Mouse (Mus musculus) lung, postnatal 0 days (tissue): ENCODE measurements around the gene RPS10-NUDT3. TPM values are rescaled to one million over a fixed set of nuclear protein-coding genes. Genes with fewer than 3 reads are reported as not detected.

Source experiments
- ATAC-seq: fragments of 200-750 bp; cut with Nextera tagmentation; 2 replicates; pipeline ENCODE4 v1.8.0; 2017; ENCODE audit warnings: moderate library complexity
- DNase-seq: peaks from one replicate; pipeline ENCODE4 v3.0.0-alpha.2; 2016; ENCODE audit warnings: low spot score
- H3K27ac ChIP-seq: fragments of 300-500 bp; sonication (generic); 2 replicates; pipeline ENCODE4 v1.5.1; 2014; ENCODE audit warnings: antibody characterized with exemption, mild to moderate bottlenecking, low read length, mixed read lengths
- H3K27me3 ChIP-seq: fragments of 300-500 bp; sonication (generic); replicated peaks from 2 replicates; pipeline ENCODE4 v1.6.1; 2014; ENCODE audit warnings: low read length, mixed read lengths; ENCODE audit not compliant: insufficient read depth
- H3K36me3 ChIP-seq: fragments of 300-500 bp; sonication (generic); 2 replicates; pipeline ENCODE4 v1.6.1; 2014; ENCODE audit warnings: low read length, mixed read lengths; ENCODE audit not compliant: insufficient read depth
- H3K4me1 ChIP-seq: fragments of 300-500 bp; sonication (generic); 2 replicates; pipeline ENCODE4 v1.6.1; 2014; ENCODE audit warnings: antibody characterized with exemption, low read depth, low read length, mixed read lengths; ENCODE audit not compliant: insufficient read depth
- H3K4me2 ChIP-seq: fragments of 300-500 bp; sonication (generic); replicated peaks from 2 replicates; pipeline ENCODE4 v1.6.1; 2014; ENCODE audit warnings: low read depth, mild to moderate bottlenecking, low read length, moderate library complexity, mixed read lengths
- H3K4me3 ChIP-seq: fragments of 300-500 bp; sonication (generic); 2 replicates; pipeline ENCODE4 v1.5.1; 2014; ENCODE audit warnings: low read depth, low read length
- H3K9ac ChIP-seq: fragments of 300-500 bp; sonication (generic); replicated peaks from 2 replicates; pipeline ENCODE4 v1.6.1; 2014; ENCODE audit warnings: low read depth, mild to moderate bottlenecking
- H3K9me3 ChIP-seq: fragments of 300-500 bp; sonication (generic); 2 replicates; pipeline ENCODE4 v1.6.1; 2016; ENCODE audit warnings: low read length, mixed read lengths
- CTCF ChIP-seq: IDR thresholded peaks from 2 replicates; pipeline ENCODE4 v1.5.1; 2016; ENCODE audit warnings: antibody characterized with exemption, mild to moderate bottlenecking
- EP300 ChIP-seq: IDR thresholded peaks from 2 replicates; pipeline ENCODE4 v1.6.1; 2016; ENCODE audit warnings: antibody characterized with exemption, mild to moderate bottlenecking, control low read depth
- WGBS: fragments of 180-500 bp; shearing (Covaris S2); extraction: QIAGEN DNeasy Blood & Tissue Kit; methylation state at CpG from one replicate; pipeline ENCODE4 v1.1.7; 2014; 5-methylcytosine and 5-hydroxymethylcytosine counted together
- polyA plus RNA-seq: library from polyadenylated mRNA; unstranded; fragments of >200 nt; fragmentation: Nextera tagmentation; extraction: Ambion mirVana; gene quantifications from 2 replicates; pipeline ENCODE4 v1.2.1, GENCODE M21; 2015

The RPS10-NUDT3 gene
- polyA plus RNA-seq, 1 experiment from 2014 or later: not detected

DNA sequence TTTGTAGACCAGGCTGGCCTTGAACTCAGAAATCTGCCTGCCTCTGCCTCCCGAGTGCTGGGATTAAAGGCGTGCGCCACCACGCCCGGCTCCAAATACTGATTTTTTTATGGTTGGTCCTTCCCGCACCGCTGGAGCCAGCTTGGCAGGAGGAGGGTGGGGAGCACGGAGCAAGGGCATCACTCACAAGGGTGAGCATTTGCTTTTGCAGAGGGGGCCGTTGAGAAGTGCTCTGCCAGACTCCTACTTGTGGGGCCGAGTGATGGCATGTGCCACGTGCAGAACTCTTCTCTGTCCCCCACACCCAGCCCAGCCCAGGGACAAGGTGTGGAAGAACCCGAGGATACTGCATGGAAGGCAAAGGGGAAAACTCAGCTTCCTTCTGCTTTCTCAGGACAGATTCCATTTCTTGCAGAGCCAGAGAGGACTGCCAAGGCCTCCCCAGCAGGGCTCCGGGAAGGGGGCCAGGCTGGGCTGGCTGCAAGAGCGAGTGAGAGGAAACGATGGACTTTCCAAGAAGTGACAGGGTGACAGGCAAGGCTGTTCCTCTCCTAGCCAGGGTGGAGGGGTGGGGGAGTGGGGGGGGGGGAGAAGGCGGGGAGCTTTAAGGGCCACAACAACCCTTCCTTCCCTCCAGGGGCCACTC lies 60.4 kb downstream of the RPS10-NUDT3 start:
- H3K27ac ChIP-seq: no peak overlapping the region
- 80% methylated on average over 15 of the region's 16 CpGs for WGBS

GRCm38 (mm10) chr17:27573772-27574320 lies 61.2 kb downstream of the RPS10-NUDT3 start:
- Histone ChIP-seq H3K4me1 (no peaks in the 10 kb centered on the region), H3K27me3 (no peaks in the 10 kb centered on the region), H3K9ac (no peak overlapping the region), H3K27ac (no peak overlapping the region), H3K9me3 (no peaks in the 10 kb centered on the region), H3K4me2 (no peak overlapping the region), H3K4me3 (no peak overlapping the region), H3K36me3 (no peaks in the 10 kb centered on the region)
- DNase-seq (no peak), ATAC-seq (no peak)
- 84% methylated on average over 10 of the region's 10 CpGs for WGBS
- TF ChIP-seq EP300 (no peak), CTCF (no peak)

More for the DNA sequence above, 60.4 kb downstream of the RPS10-NUDT3 start:
- Histone ChIP-seq H3K27me3 (no peaks in the 10 kb centered on the region), H3K4me1 (no peaks in the 10 kb centered on the region), H3K9ac (no peak overlapping the region), H3K4me3 (no peak overlapping the region), H3K9me3 (no peaks in the 10 kb centered on the region), H3K36me3 (0 out of 2 replicates have a peak, but pooled peaks cover 2% of the 10 kb centered on the region), H3K4me2 (no peak overlapping the region)
- DNase-seq (peak; percentile 84), ATAC-seq (peak; percentile 87)
- TF ChIP-seq EP300 (no peak), CTCF (no peak)

DNA sequence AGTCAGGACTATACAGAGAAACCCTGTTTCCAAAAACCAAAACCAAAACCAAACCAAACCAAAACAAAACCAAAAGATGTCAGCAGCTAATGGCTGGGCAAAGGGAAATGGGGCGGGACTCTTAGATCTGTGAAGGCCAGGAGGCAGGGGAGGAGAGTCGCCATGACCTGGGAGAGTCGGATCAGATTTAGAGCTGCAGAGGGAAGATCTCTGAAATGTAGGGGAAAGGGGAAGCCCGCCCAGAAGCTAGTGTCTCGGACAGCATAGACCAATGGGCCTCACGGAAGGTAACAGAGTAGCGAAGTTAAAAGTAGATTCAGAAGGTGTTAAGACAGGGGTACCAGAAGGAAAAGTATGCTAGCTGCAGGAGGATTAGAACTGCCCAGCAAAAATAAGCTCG lies 63.7 kb downstream of the RPS10-NUDT3 start:
- Histone ChIP-seq H3K27me3 (no peaks in the 10 kb centered on the region), H3K9ac (no peak overlapping the region), H3K4me2 (no peak overlapping the region), H3K9me3 (no peaks in the 10 kb centered on the region), H3K36me3 (no peaks in the 10 kb centered on the region), H3K27ac (no peak overlapping the region), H3K4me1 (no peaks in the 10 kb centered on the region; the same call in 1 of the 2 replicates), H3K4me3 (no peak overlapping the region)
- WGBS: 68% methylated on average over 8 of the region's 8 CpGs
- DNase-seq (no peak), ATAC-seq (no peak)
- no peak for TF ChIP-seq EP300
- TF ChIP-seq CTCF: no peak

GRCm38 (mm10) chr17:27568228-27568627 lies 66.8 kb downstream of the RPS10-NUDT3 start:
- Histone ChIP-seq H3K36me3 (no peaks in the 10 kb centered on the region), H3K9me3 (no peaks in the 10 kb centered on the region), H3K4me3 (no peak overlapping the region), H3K4me1 (peaks cover 6% of the 10 kb centered on the region; the same call in 1 of the 2 replicates), H3K27me3 (no peaks in the 10 kb centered on the region), H3K9ac (no peak overlapping the region), H3K27ac (no peak overlapping the region), H3K4me2 (no peak overlapping the region)
- no peak for TF ChIP-seq CTCF
- TF ChIP-seq EP300: no peak
- DNase-seq: no peak
- WGBS: 87% methylated on average over 5 of the region's 5 CpGs
- no peak for ATAC-seq

DNA sequence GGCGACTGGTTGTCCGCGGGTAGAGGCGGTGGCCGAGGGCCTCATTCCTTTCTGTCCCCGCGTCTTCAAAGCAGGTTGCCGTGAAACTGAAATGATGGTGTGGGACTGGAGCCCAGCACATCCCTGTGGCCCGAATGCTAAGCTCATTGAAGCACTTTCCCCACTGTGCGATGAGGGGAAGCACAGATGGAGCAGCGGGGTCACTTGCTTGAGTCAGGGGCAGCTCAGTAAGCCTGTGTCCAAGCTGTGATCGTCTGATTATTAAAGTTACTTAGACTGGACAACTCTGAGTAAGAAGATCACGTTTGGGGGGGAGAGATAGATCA lies 69.1 kb downstream of the RPS10-NUDT3 start:
- 0% methylated on average over 13 of the region's 13 CpGs for WGBS
- H3K9me3 ChIP-seq: no peaks in the 10 kb centered on the region
- H3K4me1 ChIP-seq: peaks cover 6% of the 10 kb centered on the region; the same call in 1 of the 2 replicates
- H3K4me2 ChIP-seq: peak overlapping the region; percentile 98
- DNase-seq (no peak), ATAC-seq (no peak)
- TF ChIP-seq EP300 (no peak), CTCF (no peak)
- H3K9ac ChIP-seq: peak overlapping the region; percentile 36; the same call in 1 of the 2 replicates
- no peaks in the 10 kb centered on the region for H3K36me3 ChIP-seq
- peak overlapping the region; percentile 61 for H3K4me3 ChIP-seq
- H3K27me3 ChIP-seq: no peaks in the 10 kb centered on the region
- H3K27ac ChIP-seq: no peak overlapping the region

DNA sequence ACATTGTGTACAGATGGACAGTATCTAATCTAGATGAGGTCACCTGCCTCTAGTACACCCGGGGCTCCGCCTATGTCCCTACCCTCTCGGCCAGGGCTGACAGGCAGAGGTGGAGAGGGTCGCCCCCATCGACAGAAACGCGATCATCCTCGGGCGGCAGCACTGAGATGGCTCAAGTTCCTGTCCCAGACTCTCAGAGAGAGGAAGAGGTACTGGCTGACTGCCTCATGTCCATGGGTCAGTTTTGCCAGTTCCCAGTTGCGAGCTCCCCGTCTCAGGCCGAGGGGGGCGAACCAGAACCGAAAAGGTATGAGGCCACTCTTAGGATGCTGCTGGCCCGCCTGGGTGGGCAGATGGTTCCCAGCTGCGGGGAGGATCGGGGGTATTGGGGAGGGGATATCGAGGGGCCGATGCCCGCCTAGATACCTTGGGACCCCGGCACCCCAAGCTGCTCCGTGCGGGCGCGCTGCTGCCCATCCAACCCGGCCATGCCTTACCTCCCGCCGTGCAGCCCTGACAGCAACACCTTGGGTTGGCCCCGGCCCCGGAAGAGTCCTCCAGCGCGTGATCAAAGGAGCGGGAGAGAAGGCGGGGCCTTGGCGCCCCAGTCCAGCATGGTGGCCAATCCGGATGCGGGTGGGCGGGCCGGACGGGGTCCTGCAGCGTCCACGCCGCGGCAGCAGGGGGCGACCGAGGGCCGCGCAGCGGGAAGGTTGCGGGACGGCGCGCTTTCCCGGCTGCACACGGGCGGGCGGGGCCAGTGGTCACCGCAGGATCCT lies 69.7 kb downstream of the RPS10-NUDT3 start, which contains the start of gene AI413582:
TSS of gene AI413582 (minus strand) at position 594 of the 779 bp plus-strand sequence.
- Histone ChIP-seq H3K27ac (no peak within 1 kb of the TSS), H3K4me2 (peak within 1 kb of the TSS; percentile 98), H3K4me3 (peak within 1 kb of the TSS; percentile 61), H3K9me3 (no peaks in the 10 kb centered on the region), H3K36me3 (no peaks in the 10 kb centered on the region), H3K27me3 (no peaks in the 10 kb centered on the region), H3K4me1 (peaks cover 6% of the 10 kb centered on the region; the same call in 1 of the 2 replicates), H3K9ac (peak within 1 kb of the TSS; percentile 56)
- ATAC-seq (peak; percentile 96), DNase-seq (peak; percentile 96)
- WGBS: under 1% methylated on average over 55 of the region's 58 CpGs
- no peak for TF ChIP-seq EP300
- TF ChIP-seq CTCF: peak; percentile 98
